Mouse (Mus musculus) stomach, postnatal 0 days (tissue): ENCODE measurements around the gene Slc44a1.

Source experiments
- CTCF ChIP-seq: IDR thresholded peaks from 2 replicates; pipeline ENCODE4 v1.5.1; 2016; ENCODE audit warnings: antibody characterized with exemption, low read depth, mild to moderate bottlenecking, moderate library complexity
- EP300 ChIP-seq: optimal IDR thresholded peaks from 2 replicates; pipeline ENCODE3; 2016; ENCODE audit warnings: antibody characterized with exemption

DNA sequence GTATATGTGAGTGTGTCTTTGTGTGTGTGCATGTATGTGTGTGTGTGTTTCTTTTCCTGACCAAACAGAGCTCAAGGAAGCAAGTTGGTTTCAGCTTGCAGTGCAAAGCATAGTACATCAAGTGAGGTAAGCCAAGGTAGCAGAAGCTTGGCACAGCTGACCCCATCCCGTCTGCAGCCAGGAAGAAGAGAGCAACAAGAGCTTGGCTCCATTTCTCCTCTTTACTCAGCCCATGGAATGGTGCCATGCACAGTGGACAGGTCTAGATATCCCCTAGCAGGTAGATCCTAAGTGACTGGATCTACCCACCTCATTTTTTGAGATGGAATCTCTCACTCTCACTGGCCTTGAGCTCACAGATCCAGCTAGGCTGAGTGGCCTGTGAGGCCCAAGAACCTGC lies 40.8 kb upstream of the Slc44a1 start:
- no peak for TF ChIP-seq CTCF
- TF ChIP-seq EP300: no peak
